Mouse (Mus musculus): Measurements from ENCODE around the gene 1700037C18Rik. TPM values are rescaled to one million over a fixed set of nuclear protein-coding genes. Genes with fewer than 3 reads are reported as not detected.

Gene 1700037C18Rik
- total RNA-seq (2021): 1 to 10 TPM; 1.5 to 1.6 TPM
- long read RNA-seq, experiment 1, partial matches to known transcripts: 0 of 5 reads
- long read RNA-seq, experiment 1, other reads (novel, unspliced or antisense): 4 of 5 reads
- long read RNA-seq, experiment 2: 0 reads

GRCm38 (mm10) chr16:3908537-3909111 is at the start of gene 1700037C18Rik, which contains the start of gene Cluap1:
TSS of gene 1700037C18Rik (minus strand) at chr16:3908689.
TSS of gene Cluap1 (plus strand) at chr16:3908801.
- peak; percentile 90 for DNase-seq

GRCm38 (mm10) chr16:3956369-3956768 is 47.9 kb upstream of the 1700037C18Rik start:
- DNase-seq: peak; percentile 23

GRCm38 (mm10) chr16:3951141-3951540 is 42.7 kb upstream of the 1700037C18Rik start:
- no peak for DNase-seq

GRCm38 (mm10) chr16:3934701-3935100 is 26.2 kb upstream of the 1700037C18Rik start:
- no peak for DNase-seq

- DNase-seq: no peak
Observed at GRCm38 (mm10) chr16:3934091-3934490, 25.6 kb upstream of the 1700037C18Rik start.

GRCm38 (mm10) chr16:3933536-3933935 is 25.0 kb upstream of the 1700037C18Rik start:
- DNase-seq: no peak

GRCm38 (mm10) chr16:3929151-3929550 is 20.7 kb upstream of the 1700037C18Rik start:
- no peak for DNase-seq

GRCm38 (mm10) chr16:3928582-3928981 is 20.1 kb upstream of the 1700037C18Rik start:
- DNase-seq: no peak

GRCm38 (mm10) chr16:3923966-3924365 is 15.5 kb upstream of the 1700037C18Rik start:
- no peak for DNase-seq

GRCm38 (mm10) chr16:3923515-3923914 is 15.0 kb upstream of the 1700037C18Rik start:
- DNase-seq: no peak

- DNase-seq: no peak
Observed at GRCm38 (mm10) chr16:3920756-3921155, 12.3 kb upstream of the 1700037C18Rik start.

- DNase-seq: no peak
Observed at GRCm38 (mm10) chr16:3909118-3909517, 629 bp upstream of the 1700037C18Rik start.

GRCm38 (mm10) chr16:3907471-3907870 is 1.0 kb downstream of the 1700037C18Rik start:
- no peak for DNase-seq

- DNase-seq: no peak
Observed at GRCm38 (mm10) chr16:3896553-3896952, 11.9 kb downstream of the 1700037C18Rik start.

- no peak for DNase-seq
Observed at GRCm38 (mm10) chr16:3896046-3896445, 12.4 kb downstream of the 1700037C18Rik start.

- peak; percentile 47 for DNase-seq
Observed at GRCm38 (mm10) chr16:3895173-3895792, 13.2 kb downstream of the 1700037C18Rik start.

- DNase-seq: no peak
Observed at GRCm38 (mm10) chr16:3893739-3894138, 14.8 kb downstream of the 1700037C18Rik start.

- DNase-seq: no peak
Observed at GRCm38 (mm10) chr16:3891621-3892295, 16.7 kb downstream of the 1700037C18Rik start.

GRCm38 (mm10) chr16:3885065-3885670 is 23.3 kb downstream of the 1700037C18Rik start:
- DNase-seq: no peak

GRCm38 (mm10) chr16:3884201-3885064 is 24.1 kb downstream of the 1700037C18Rik start, which contains the start of the genes Zfp597 and Gm20695:
TSS of gene Zfp597 (minus strand) at chr16:3884561.
TSS of gene Gm20695 (plus strand) at chr16:3884648.
- DNase-seq: peak; percentile 95

GRCm38 (mm10) chr16:3876346-3876745 is 32.1 kb downstream of the 1700037C18Rik start:
- no peak for DNase-seq

Measured in gastrocnemius, postnatal 25 days (tissue).